Mouse (Mus musculus) testis, adult 2 months (tissue): ENCODE data around the gene Slc35e3. TPM values are rescaled to one million over a fixed set of nuclear protein-coding genes. Genes with fewer than 3 reads are reported as not detected.

Source experiments
- H3K27ac ChIP-seq: fragments of 200-500 bp; 2 replicates; pipeline ENCODE4 v1.5.1; 2012; ENCODE audit warnings: low read depth, low read length; ENCODE audit not compliant: control insufficient read depth, insufficient read depth
- H3K27me3 ChIP-seq: fragments of 200-500 bp; 2 replicates; pipeline ENCODE4 v1.6.1; 2012; ENCODE audit warnings: mild to moderate bottlenecking, low read length, moderate library complexity; ENCODE audit not compliant: control insufficient read depth, insufficient read depth
- H3K36me3 ChIP-seq: fragments of 200-500 bp; 2 replicates; pipeline ENCODE4 v1.6.1; 2012; ENCODE audit warnings: mild to moderate bottlenecking, low read length; ENCODE audit not compliant: control insufficient read depth, insufficient read depth
- H3K4me1 ChIP-seq: fragments of 200-500 bp; 2 replicates; pipeline ENCODE4 v1.6.1; 2012; ENCODE audit warnings: low read length; ENCODE audit not compliant: control insufficient read depth, insufficient read depth
- H3K4me3 ChIP-seq: fragments of 200-500 bp; 2 replicates; pipeline ENCODE4 v1.5.1; 2012; ENCODE audit warnings: low read depth, mild to moderate bottlenecking, low read length, moderate library complexity, mixed read lengths; ENCODE audit not compliant: control insufficient read depth
- CTCF ChIP-seq: fragments of 200-500 bp; IDR thresholded peaks from 2 replicates; pipeline ENCODE4 v1.5.1; 2012; ENCODE audit warnings: low read depth, mild to moderate bottlenecking, inconsistent platforms, low read length, moderate library complexity; ENCODE audit not compliant: control insufficient read depth, insufficient read depth, insufficient replicate concordance
- POLR2A ChIP-seq: fragments of 200-500 bp; IDR thresholded peaks from 2 replicates; pipeline ENCODE4 v1.6.1; 2012; ENCODE audit warnings: low read depth, mild to moderate bottlenecking, inconsistent platforms, low read length, moderate library complexity; ENCODE audit not compliant: control insufficient read depth
- polyA plus RNA-seq: library from polyadenylated mRNA; depleted of rRNA; stranded (reverse); fragments of >200 nt; gene quantifications from 2 replicates; pipeline ENCODE4 v1.2.3, GENCODE M21; 2012

The Slc35e3 gene
- polyA plus RNA-seq, 1 experiment, result 2.7 TPM

DNA sequence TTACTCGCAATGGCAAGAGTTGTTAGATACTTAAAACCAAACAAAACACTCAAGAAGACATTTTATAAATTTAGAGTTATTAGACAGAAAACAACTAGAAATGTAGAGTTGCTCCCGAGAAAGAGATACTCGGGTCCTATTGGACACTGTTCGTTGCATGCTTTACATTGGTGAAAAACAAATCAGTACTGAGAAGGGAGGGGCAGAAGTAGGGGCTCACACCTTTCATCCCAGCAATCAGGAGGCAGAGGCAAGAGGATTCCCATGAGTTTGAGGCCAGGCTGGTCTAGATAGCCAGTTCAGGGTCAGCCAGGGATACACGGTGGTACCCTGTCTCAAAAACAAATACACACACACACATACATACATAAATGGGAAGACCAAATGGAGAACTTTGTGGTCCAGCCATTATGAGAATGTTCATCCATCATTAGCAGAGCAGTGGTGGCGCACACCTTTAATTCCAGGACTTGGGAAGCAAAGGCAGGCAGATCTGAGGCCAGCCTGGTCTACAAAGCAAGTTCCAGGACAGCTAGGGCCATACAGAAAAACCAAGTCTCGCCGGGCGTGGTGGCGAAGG, 54.7 kb downstream of the Slc35e3 start:
- peaks cover 5% of the 10 kb centered on the region for H3K36me3 ChIP-seq
- H3K4me3 ChIP-seq, result no peak overlapping the region
- no peaks in the 10 kb centered on the region for H3K4me1 ChIP-seq
- TF ChIP-seq CTCF (no peak), POLR2A (no peak)
- H3K27ac ChIP-seq, result no peak overlapping the region
- H3K27me3 ChIP-seq, result no peaks in the 10 kb centered on the region

DNA sequence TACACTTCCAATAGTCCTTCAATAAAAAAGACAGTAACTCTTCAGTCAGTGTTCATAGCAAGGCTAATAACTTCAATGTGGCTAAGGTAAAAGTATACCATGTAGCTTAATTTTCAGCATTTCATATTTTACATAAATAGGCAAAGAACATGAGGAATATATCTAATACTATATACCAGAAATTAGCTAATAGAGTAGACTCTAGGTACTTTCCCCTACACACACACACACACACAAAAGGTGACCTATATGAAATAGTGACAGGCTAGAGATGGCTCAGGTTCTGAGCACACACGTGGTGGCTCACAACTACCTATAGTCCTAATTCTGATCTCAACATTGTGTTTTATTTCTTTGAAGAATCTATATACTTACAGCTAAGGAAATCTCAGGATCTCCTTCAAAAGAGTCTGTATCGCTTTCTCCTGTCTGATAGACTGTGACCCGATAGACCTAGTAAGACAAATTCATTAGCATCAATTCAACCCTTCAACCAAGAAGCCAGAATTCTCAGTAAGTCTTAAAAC, 55.3 kb downstream of the Slc35e3 start:
- Histone ChIP-seq H3K27ac (no peak overlapping the region), H3K36me3 (peaks cover 5% of the 10 kb centered on the region), H3K4me3 (no peak overlapping the region), H3K27me3 (no peaks in the 10 kb centered on the region), H3K4me1 (no peaks in the 10 kb centered on the region)
- TF ChIP-seq POLR2A (no peak), CTCF (no peak)

- Histone ChIP-seq H3K27ac (no peak overlapping the region), H3K27me3 (no peaks in the 10 kb centered on the region), H3K4me3 (no peak overlapping the region), H3K36me3 (peaks cover 5% of the 10 kb centered on the region), H3K4me1 (no peaks in the 10 kb centered on the region; the same call in 1 of the 2 replicates)
- no peak for TF ChIP-seq CTCF
- TF ChIP-seq POLR2A, result no peak
These were observed 56.1 kb downstream of the Slc35e3 start for GRCm38 (mm10) chr10:117690101-117690352.

DNA sequence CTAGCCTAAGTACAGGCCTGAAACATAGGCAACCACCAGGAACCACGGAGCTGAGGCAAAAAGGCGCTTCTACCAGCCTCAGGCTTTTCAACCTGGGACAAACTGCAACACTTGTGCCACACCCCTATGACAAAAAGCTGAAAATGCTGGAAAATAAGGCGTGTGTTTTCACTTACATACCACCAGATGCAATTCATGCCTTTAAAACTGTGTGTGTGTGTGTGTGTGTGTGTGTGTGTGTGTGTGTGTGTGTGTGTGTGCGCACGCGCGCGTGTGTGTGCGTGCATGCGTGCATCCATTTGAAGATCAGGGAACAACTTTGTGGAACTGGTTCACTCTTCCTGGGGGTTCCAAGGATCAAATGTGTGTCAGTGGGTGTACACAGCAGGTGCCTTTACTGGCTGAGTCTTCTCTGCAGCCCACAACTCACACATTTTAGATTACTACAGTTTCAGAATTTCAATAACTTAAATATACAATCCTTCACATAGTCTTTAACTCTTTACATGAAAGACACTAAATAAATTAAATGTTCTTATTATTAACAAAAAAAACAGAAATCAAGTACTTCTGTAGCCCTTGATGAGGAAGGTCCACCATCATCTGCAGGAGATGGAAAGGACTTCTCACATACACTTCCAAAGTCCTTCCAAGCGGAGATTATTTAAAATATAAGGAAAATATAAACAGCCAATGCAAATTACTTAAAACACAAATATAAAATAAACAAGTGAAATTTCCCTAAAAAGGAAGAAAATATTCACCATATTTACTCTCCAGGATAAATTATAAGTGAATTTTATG, 56.7 kb downstream of the Slc35e3 start:
- Histone ChIP-seq H3K4me3 (no peak overlapping the region), H3K4me1 (no peaks in the 10 kb centered on the region; the same call in 1 of the 2 replicates), H3K27me3 (no peaks in the 10 kb centered on the region), H3K27ac (no peak overlapping the region), H3K36me3 (peaks cover 1% of the 10 kb centered on the region)
- TF ChIP-seq POLR2A (no peak), CTCF (no peak)

DNA sequence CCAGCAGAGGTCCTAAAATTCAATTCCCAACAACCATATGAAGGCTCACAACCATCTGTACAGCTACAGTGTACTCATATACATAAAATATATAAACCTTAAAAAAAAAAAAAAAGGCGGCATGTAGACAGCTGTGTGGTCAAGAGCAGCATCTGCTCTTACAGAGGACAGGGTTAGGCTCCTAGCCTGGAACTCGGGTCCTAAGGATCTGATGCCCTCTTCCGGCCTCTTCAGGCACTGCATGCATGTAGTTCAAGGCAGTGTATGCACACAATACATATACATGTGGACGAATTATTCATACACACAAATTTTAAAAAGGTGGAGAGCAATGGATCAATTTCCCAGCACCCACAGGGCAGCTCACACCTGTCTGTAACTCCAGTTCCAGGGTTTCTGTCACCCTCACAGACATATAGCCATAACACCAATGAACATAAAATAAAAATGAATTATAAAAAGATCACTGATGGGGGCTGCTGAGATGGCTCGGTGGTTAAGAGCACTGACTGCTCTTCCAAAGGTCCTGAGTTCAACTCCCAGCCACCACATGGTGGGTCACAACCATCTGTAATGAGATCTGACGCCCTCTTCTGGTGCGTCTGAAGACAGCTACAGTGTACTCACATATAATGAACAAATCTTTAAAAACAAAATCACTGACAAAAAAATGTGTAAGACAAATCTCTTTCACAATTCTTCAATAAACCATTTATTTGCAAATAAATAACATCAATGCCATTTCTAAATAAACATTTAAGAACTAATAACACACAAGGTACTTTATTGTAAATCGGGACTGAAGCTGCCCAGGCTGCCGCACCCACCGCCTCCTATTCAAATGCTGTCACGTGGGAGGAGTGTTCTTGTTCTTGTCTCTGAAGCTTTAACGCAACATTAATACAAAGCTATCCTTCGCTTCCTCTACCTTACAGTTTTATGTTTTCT, 57.7 kb downstream of the Slc35e3 start:
- H3K27ac ChIP-seq, result no peak overlapping the region
- H3K36me3 ChIP-seq, result no peaks in the 10 kb centered on the region; the same call in 1 of the 2 replicates

DNA sequence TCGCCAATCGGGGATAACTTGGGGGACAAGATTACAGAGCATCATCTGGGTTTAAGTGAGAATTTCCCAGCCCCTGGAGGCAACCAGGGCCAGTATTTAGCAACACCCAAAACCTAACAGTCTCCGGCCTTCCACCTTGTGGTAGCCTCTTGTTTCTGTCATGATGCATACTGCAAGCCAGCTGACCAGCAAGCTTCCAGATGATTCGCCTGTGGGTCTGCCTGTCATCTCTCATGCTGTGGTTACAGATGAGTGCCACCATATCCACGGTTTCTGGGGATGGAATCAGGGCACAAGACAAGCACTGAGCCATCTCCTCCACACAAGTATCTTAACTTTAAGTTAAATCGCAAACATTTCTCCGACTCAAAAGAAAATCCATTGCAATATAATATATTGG, 58.6 kb downstream of the Slc35e3 start:
- H3K27ac ChIP-seq, result no peak overlapping the region
- H3K4me3 ChIP-seq, result no peak overlapping the region
- H3K4me1 ChIP-seq, result peaks cover 2% of the 10 kb centered on the region; the same call in 1 of the 2 replicates
- H3K27me3 ChIP-seq, result no peaks in the 10 kb centered on the region
- no peaks in the 10 kb centered on the region; the same call in 1 of the 2 replicates for H3K36me3 ChIP-seq
- TF ChIP-seq POLR2A (no peak), CTCF (no peak)

More for the DNA sequence above, 57.7 kb downstream of the Slc35e3 start:
- no peaks in the 10 kb centered on the region for H3K27me3 ChIP-seq
- TF ChIP-seq CTCF, result no peak; the same call in 1 of the 2 replicates
- TF ChIP-seq POLR2A, result no peak
- H3K4me1 ChIP-seq, result peaks cover 2% of the 10 kb centered on the region; the same call in 1 of the 2 replicates
- H3K4me3 ChIP-seq, result no peak overlapping the region
